Comparison of ENCODE assay signal across 18 mouse cellular contexts in the genomic region with DNA sequence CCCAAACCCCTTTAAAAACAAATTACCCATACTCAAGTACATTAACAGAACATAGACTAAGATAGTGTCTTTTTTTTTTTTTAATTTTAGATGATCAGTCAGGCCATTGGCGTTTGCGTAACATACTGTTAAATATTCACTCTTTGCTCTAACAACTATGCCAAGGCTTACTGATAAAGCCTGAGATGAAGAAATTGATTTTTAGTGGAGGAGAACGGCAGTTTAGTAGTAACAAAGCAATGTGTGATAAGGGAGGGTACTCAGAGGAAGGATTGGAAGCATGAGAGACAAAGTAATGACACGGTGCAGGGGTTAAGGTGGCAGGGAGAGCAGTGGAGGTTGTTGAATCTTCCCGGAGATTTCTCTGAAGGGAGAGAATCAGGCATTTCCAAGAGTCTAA. TPM values are rescaled to one million over a fixed set of nuclear protein-coding genes. Genes with fewer than 3 reads are reported as not detected.
A peak's percentile ranks its signal among the peaks of the same experiment; 100 is the strongest.
DNase-seq lines count a peak whose midpoint lies in the region; ATAC-seq and TF ChIP-seq lines count a peak whose summit lies in the region.
"Had no signal": no experiment of that assay in that cellular context is flagged by ENCODE, and none has a peak within 500 bp of the region (broad histone marks: within the 10 kb centered on the region; RNA-seq: fewer than 3 reads in every experiment).

No protein-coding gene starts in this region.

- no peaks in the 10 kb centered on the region for H3K9me3 ChIP-seq in liver, embryonic 12.5 days (replicated peaks)
- no peaks in the 10 kb centered on the region for H3K9me3 ChIP-seq in intestine, embryonic 16.5 days (ENCODE audit: control insufficient read depth, low read length)
- H3K9me3 ChIP-seq: embryonic facial prominence, embryonic 10.5 days; embryonic facial prominence, embryonic 12.5 days; forebrain, embryonic 13.5 days; forebrain, embryonic 15.5 days had no signal

- H3K4me1 ChIP-seq in liver, adult 2 months (ENCODE audit: control insufficient read depth, insufficient read depth, low read length), result peaks cover 15% of the 10 kb centered on the region
- peaks cover 13% of the 10 kb centered on the region for H3K4me1 ChIP-seq in liver, embryonic 12.5 days
- peaks cover 9% of the 10 kb centered on the region; the same call in 1 of the 2 replicates for H3K4me1 ChIP-seq in intestine, embryonic 16.5 days (ENCODE audit: control insufficient read depth, insufficient read depth, low read length)
- H3K4me1 ChIP-seq: embryonic facial prominence, embryonic 10.5 days; embryonic facial prominence, embryonic 12.5 days; forebrain, embryonic 13.5 days; forebrain, embryonic 15.5 days had no signal

- ATAC-seq in liver, embryonic 12.5 days, result no peak
- peak; percentile 58 for ATAC-seq in intestine, embryonic 16.5 days
- ATAC-seq: forebrain, embryonic 13.5 days; forebrain, embryonic 15.5 days; forebrain, postnatal 0 days had no signal

- H3K79me2 ChIP-seq in liver, adult 2 months (ENCODE audit: control insufficient read depth, insufficient read depth, low read length), result peaks cover 23% of the 10 kb centered on the region; the same call in 1 of the 2 replicates

- no peak for TF ChIP-seq POLR2A in liver, adult 2 months (IDR thresholded peaks at IDR 0.05; ENCODE audit: extremely low read depth, insufficient read depth, low read length)

- H3K27ac ChIP-seq in liver, adult 2 months (replicated peaks; ENCODE audit: insufficient read depth, low read depth, low read length), result peak overlapping the region; percentile 56
- no peak overlapping the region for H3K27ac ChIP-seq in liver, embryonic 12.5 days
- peak overlapping the region; percentile 10; the same call in 1 of the 2 replicates for H3K27ac ChIP-seq in intestine, embryonic 16.5 days (ENCODE audit: low read length)
- H3K27ac ChIP-seq: embryonic facial prominence, embryonic 10.5 days; embryonic facial prominence, embryonic 12.5 days; forebrain, embryonic 13.5 days; forebrain, embryonic 15.5 days had no signal

- no peaks in the 10 kb centered on the region for H3K36me3 ChIP-seq in liver, adult 2 months (ENCODE audit: control insufficient read depth, insufficient read depth, low read length)
- H3K36me3 ChIP-seq in liver, embryonic 12.5 days, result peaks cover 3% of the 10 kb centered on the region
- H3K36me3 ChIP-seq in intestine, embryonic 16.5 days (ENCODE audit: control insufficient read depth, insufficient read depth, low read length), result no peaks in the 10 kb centered on the region
- H3K36me3 ChIP-seq: embryonic facial prominence, embryonic 10.5 days; embryonic facial prominence, embryonic 12.5 days; forebrain, embryonic 15.5 days had no signal

- WGBS in liver, adult 2 months, result 29% methylated on average over 5 of the region's 5 CpGs
- 73% methylated on average over 5 of the region's 5 CpGs for WGBS in liver, embryonic 12.5 days (ENCODE audit: insufficient replicate concordance)
- 66% methylated on average over 5 of the region's 5 CpGs for WGBS in intestine, embryonic 16.5 days

- H3K4me2 ChIP-seq in liver, embryonic 12.5 days, result no peak overlapping the region
- H3K4me2 ChIP-seq in intestine, embryonic 16.5 days (ENCODE audit: low read depth, low read length), result 0 out of 2 replicates have a peak overlapping the region, but pooled peaks have one; percentile 4
- H3K4me2 ChIP-seq: embryonic facial prominence, embryonic 12.5 days; forebrain, embryonic 13.5 days; forebrain, embryonic 15.5 days had no signal

- TF ChIP-seq CTCF in liver, adult 2 months (IDR thresholded peaks at IDR 0.05; ENCODE audit: low read depth, low read length), result no peak

- H3K9ac ChIP-seq in liver, adult 2 months (ENCODE audit: low read depth, low read length), result no peak overlapping the region
- H3K9ac ChIP-seq in liver, embryonic 12.5 days, result no peak overlapping the region
- H3K9ac ChIP-seq in intestine, embryonic 16.5 days (ENCODE audit: low read depth, low read length), result no peak overlapping the region
- H3K9ac ChIP-seq: embryonic facial prominence, embryonic 12.5 days; forebrain, embryonic 13.5 days; forebrain, embryonic 15.5 days; forebrain, postnatal 0 days had no signal

- peak; percentile 93 for DNase-seq in liver, adult 2 months (ENCODE audit: extremely low read depth, low read depth, low spot score)
- DNase-seq in layer of hippocampus, postnatal 10 days (ENCODE audit: low spot score in 2 of 2), result no peak
- no peak for DNase-seq in cerebellum, adult 9-11 months
- DNase-seq: adrenal gland, adult 2 months; adrenal gland, postnatal 10 days; adrenal gland, postnatal 25 days; cerebellum, adult 11 months; cerebellum, adult 18-20 months; cerebellum, adult 8-10 months; cerebellum, postnatal 10 days; cerebellum, postnatal 25 days; forebrain, postnatal 0 days had no signal

- no peak overlapping the region for H3K4me3 ChIP-seq in liver, adult 2 months (ENCODE audit: insufficient read depth, low read depth, low read length)
- no peak overlapping the region for H3K4me3 ChIP-seq in liver, embryonic 12.5 days
- H3K4me3 ChIP-seq in intestine, embryonic 16.5 days (ENCODE audit: low read length), result no peak overlapping the region
- H3K4me3 ChIP-seq: embryonic facial prominence, embryonic 10.5 days; embryonic facial prominence, embryonic 12.5 days; forebrain, embryonic 13.5 days; forebrain, embryonic 15.5 days had no signal

- no peaks in the 10 kb centered on the region for H3K27me3 ChIP-seq in liver, adult 2 months (ENCODE audit: control insufficient read depth, insufficient read depth, low read length)
- H3K27me3 ChIP-seq in liver, embryonic 12.5 days (replicated peaks), result no peaks in the 10 kb centered on the region
- no peaks in the 10 kb centered on the region for H3K27me3 ChIP-seq in intestine, embryonic 16.5 days (replicated peaks; ENCODE audit: control insufficient read depth, insufficient read depth, low read length)
- H3K27me3 ChIP-seq: embryonic facial prominence, embryonic 12.5 days; forebrain, embryonic 13.5 days; forebrain, embryonic 15.5 days had no signal

RNA-seq across cellular contexts. Expression of gene Eea1, which starts 9.7 kb away (rescaled TPM):
- total RNA-seq in liver, adult 2 months (2014; rRNA removed), result 15.6 and 19.6 TPM in 2 replicates
- 2.6 and 3.1 TPM in 2 replicates for polyA plus RNA-seq in liver, adult 2 months (2012; rRNA removed)
- polyA plus RNA-seq in liver, embryonic 12.5 days (2016; fragmentation: Nextera tagmentation; extraction: Ambion mirVana), result 13.2 and 13.6 TPM in 2 replicates
- 17.6 and 17.8 TPM in 2 replicates for polyA plus RNA-seq in intestine, embryonic 16.5 days (2015; fragmentation: Nextera tagmentation; extraction: Ambion mirVana)
- total RNA-seq in layer of hippocampus, postnatal 10 days (2021), result 10 to 100 TPM; 27.7 to 29.8 TPM
